Mouse (Mus musculus) liver, embryonic 16.5 days (tissue): ENCODE results near the gene Il4i1. TPM values are rescaled to one million over a fixed set of nuclear protein-coding genes. Genes with fewer than 3 reads are reported as not detected.

Experiments
- ATAC-seq: fragments of 200-750 bp; cut with Nextera tagmentation; 2 replicates; pipeline ENCODE4 v1.8.0; 2017; ENCODE audit warnings: low read depth, mild to moderate bottlenecking, moderate number of reproducible peaks, moderate library complexity
- H3K27ac ChIP-seq: fragments of 300-500 bp; sonication (generic); 2 replicates; pipeline ENCODE4 v1.5.1; 2014; ENCODE audit warnings: mild to moderate bottlenecking, low read length
- H3K27me3 ChIP-seq: fragments of 300-500 bp; sonication (generic); 2 replicates; pipeline ENCODE4 v1.6.1; 2014; ENCODE audit warnings: low read depth, low read length, mixed read lengths; ENCODE audit not compliant: control insufficient read depth, insufficient read depth
- H3K36me3 ChIP-seq: fragments of 300-500 bp; sonication (generic); 2 replicates; pipeline ENCODE4 v1.6.1; 2014; ENCODE audit warnings: mild to moderate bottlenecking; ENCODE audit not compliant: control insufficient read depth, insufficient read depth
- H3K4me1 ChIP-seq: fragments of 300-500 bp; sonication (generic); 2 replicates; pipeline ENCODE4 v1.6.1; 2014; ENCODE audit warnings: low read depth, low read length, mixed read lengths; ENCODE audit not compliant: control insufficient read depth
- H3K4me2 ChIP-seq: fragments of 300-500 bp; sonication (generic); 2 replicates; pipeline ENCODE4 v1.6.1; 2014; ENCODE audit warnings: low read depth, low read length, mixed read lengths
- H3K4me3 ChIP-seq: fragments of 300-500 bp; sonication (generic); 2 replicates; pipeline ENCODE4 v1.5.1; 2014; ENCODE audit warnings: low read depth, mild to moderate bottlenecking, low read length
- H3K9ac ChIP-seq: fragments of 300-500 bp; sonication (generic); 2 replicates; pipeline ENCODE4 v1.6.1; 2014; ENCODE audit warnings: low read depth, low read length
- H3K9me3 ChIP-seq: fragments of 300-500 bp; sonication (generic); replicated peaks from 2 replicates; pipeline ENCODE4 v1.6.1; 2016; ENCODE audit warnings: low read length; ENCODE audit not compliant: control insufficient read depth
- WGBS: fragments of 180-500 bp; shearing (Covaris S2); extraction: QIAGEN DNeasy Blood & Tissue Kit; methylation state at CpG from one replicate; pipeline ENCODE4 v1.1.7; 2014; ENCODE audit not compliant: insufficient replicate concordance; 5-methylcytosine and 5-hydroxymethylcytosine counted together
- polyA plus RNA-seq: library from polyadenylated mRNA; unstranded; fragments of >200 nt; fragmentation: Nextera tagmentation; extraction: Ambion mirVana; gene quantifications from 2 replicates; pipeline ENCODE4 v1.2.1, GENCODE M21; 2015

The Il4i1 gene
- polyA plus RNA-seq, 1 experiment from 2014 or later: 0.34 TPM

GRCm38 (mm10) chr7:44821666-44822448 lies 5.7 kb downstream of the Il4i1 start:
- no peak overlapping the region for H3K4me2 ChIP-seq
- ATAC-seq: no peak
- no peaks in the 10 kb centered on the region for H3K9me3 ChIP-seq
- peaks cover 3% of the 10 kb centered on the region; the same call in 1 of the 2 replicates for H3K36me3 ChIP-seq
- no peak overlapping the region for H3K4me3 ChIP-seq
- 68% methylated on average over 7 of the region's 7 CpGs for WGBS
- H3K4me1 ChIP-seq: peaks cover 71% of the 10 kb centered on the region
- H3K27ac ChIP-seq: peak overlapping the region; percentile 8; the same call in 1 of the 2 replicates
- no peaks in the 10 kb centered on the region for H3K27me3 ChIP-seq
- H3K9ac ChIP-seq: no peak overlapping the region

GRCm38 (mm10) chr7:44823409-44823808 lies 7.2 kb downstream of the Il4i1 start:
- H3K4me2 ChIP-seq: no peak overlapping the region
- no peaks in the 10 kb centered on the region for H3K27me3 ChIP-seq
- WGBS: 31% methylated on average over 7 of the region's 7 CpGs
- no peak overlapping the region for H3K4me3 ChIP-seq
- H3K36me3 ChIP-seq: peaks cover 3% of the 10 kb centered on the region; the same call in 1 of the 2 replicates
- H3K9me3 ChIP-seq: no peaks in the 10 kb centered on the region
- H3K27ac ChIP-seq: no peak overlapping the region
- no peak overlapping the region for H3K9ac ChIP-seq
- H3K4me1 ChIP-seq: peaks cover 58% of the 10 kb centered on the region
- no peak for ATAC-seq

GRCm38 (mm10) chr7:44824872-44825271 lies 8.7 kb downstream of the Il4i1 start:
- no peak overlapping the region for H3K9ac ChIP-seq
- peaks cover 17% of the 10 kb centered on the region for H3K36me3 ChIP-seq
- no peak overlapping the region for H3K27ac ChIP-seq
- H3K9me3 ChIP-seq: no peaks in the 10 kb centered on the region
- WGBS: 8% methylated on average over 3 of the region's 3 CpGs
- ATAC-seq: no peak; the same call in 1 of the 2 replicates
- H3K27me3 ChIP-seq: no peaks in the 10 kb centered on the region
- H3K4me1 ChIP-seq: peaks cover 43% of the 10 kb centered on the region
- no peak overlapping the region for H3K4me3 ChIP-seq
- no peak overlapping the region for H3K4me2 ChIP-seq

DNA sequence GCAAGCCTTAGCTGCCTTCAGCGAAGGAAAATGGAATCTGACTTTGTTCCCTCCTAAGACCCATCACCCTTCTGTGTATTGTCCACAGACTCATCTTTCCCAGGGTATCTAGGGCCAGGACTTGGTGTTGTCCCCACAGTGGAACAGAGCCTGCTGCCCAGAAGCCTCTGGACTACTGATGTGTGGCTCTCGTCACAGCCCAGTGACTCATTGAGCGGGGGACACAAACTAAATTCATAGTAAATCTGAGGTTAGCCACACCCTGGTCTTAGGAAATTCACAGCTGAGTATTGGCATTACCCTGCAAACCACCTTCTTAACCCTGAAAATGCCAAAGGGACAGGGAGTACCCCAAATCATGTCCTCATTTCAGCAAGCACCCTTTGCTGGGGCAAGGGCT lies 10.6 kb downstream of the Il4i1 start:
- WGBS: 75% methylated on average over 3 of the region's 3 CpGs
- H3K4me1 ChIP-seq: peaks cover 26% of the 10 kb centered on the region
- no peak for ATAC-seq
- H3K27me3 ChIP-seq: no peaks in the 10 kb centered on the region
- no peaks in the 10 kb centered on the region for H3K9me3 ChIP-seq
- peaks cover 35% of the 10 kb centered on the region for H3K36me3 ChIP-seq
- H3K4me3 ChIP-seq: no peak overlapping the region
- H3K27ac ChIP-seq: no peak overlapping the region
- H3K4me2 ChIP-seq: no peak overlapping the region
- no peak overlapping the region for H3K9ac ChIP-seq

- H3K27me3 ChIP-seq: no peaks in the 10 kb centered on the region
- peaks cover 38% of the 10 kb centered on the region for H3K36me3 ChIP-seq
- H3K4me1 ChIP-seq: peaks cover 11% of the 10 kb centered on the region
- 88% methylated on average over 5 of the region's 5 CpGs for WGBS
- no peaks in the 10 kb centered on the region for H3K9me3 ChIP-seq
- H3K4me2 ChIP-seq: no peak overlapping the region
- no peak overlapping the region for H3K4me3 ChIP-seq
- ATAC-seq: no peak
- no peak overlapping the region for H3K9ac ChIP-seq
- no peak overlapping the region for H3K27ac ChIP-seq
Measured at GRCm38 (mm10) chr7:44828706-44829105, 12.5 kb downstream of the Il4i1 start.

DNA sequence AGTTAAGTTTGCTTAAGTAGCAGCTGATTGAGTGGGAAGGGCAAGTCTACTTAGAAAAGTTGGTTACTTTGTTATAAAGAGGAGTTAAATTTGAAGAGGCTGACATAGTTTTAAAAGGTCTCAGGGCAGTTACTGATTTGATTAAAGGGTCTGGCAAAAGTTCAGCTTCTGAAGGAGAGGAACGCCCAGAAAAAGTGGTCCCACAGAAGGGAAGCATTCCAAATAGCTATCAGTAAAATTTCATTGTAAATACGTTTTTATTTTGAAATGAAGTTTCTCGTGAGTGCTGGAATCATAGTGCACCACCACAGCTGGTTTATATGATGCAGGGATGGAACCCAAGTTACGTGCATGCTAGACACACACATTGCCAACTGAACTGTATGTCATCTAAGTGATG lies 16.6 kb downstream of the Il4i1 start:
- WGBS: 76% methylated on average over 4 of the region's 4 CpGs
- H3K9me3 ChIP-seq: no peaks in the 10 kb centered on the region

DNA sequence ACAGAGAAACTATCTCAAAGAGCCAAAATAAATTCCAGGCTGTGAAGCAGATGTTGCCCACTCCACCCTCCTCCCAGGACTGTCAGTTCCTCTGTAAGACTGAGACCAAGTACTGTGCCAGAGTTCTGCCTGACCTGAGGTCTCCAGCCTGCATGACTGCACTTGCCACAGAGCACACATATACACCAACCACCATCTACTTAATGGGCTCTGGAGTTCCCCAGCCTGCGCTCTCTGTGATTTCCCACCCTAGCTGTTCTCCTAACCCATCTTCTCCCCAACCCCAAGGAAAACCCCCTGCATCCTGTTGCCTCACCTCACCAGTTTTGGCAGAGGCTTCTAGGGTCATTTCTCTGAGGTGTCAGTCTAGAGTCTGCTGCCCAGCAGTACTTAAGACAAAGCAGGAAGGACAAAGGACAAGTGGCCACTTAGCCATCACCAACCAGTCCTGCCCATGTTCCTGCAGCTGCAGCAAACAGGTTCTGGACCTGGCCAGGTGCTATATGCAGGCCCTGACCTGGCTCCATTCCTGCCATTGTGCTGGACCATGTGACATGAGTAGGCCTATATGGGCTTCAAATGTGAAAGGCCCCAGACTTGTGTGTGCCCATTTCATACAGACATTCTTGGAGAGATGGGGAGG lies 19.3 kb downstream of the Il4i1 start:
- Histone ChIP-seq H3K4me1 (peaks cover 15% of the 10 kb centered on the region), H3K36me3 (peaks cover 15% of the 10 kb centered on the region), H3K27ac (no peak overlapping the region), H3K4me3 (no peak overlapping the region), H3K9ac (no peak overlapping the region), H3K27me3 (peaks cover 15% of the 10 kb centered on the region), H3K4me2 (no peak overlapping the region), H3K9me3 (no peaks in the 10 kb centered on the region)
- 77% methylated on average over 1 of the region's 1 CpGs for WGBS
- no peak for ATAC-seq

More for the DNA sequence above, 16.6 kb downstream of the Il4i1 start:
- Histone ChIP-seq H3K4me1 (peaks cover 2% of the 10 kb centered on the region; the same call in 1 of the 2 replicates), H3K27ac (no peak overlapping the region), H3K4me2 (no peak overlapping the region), H3K9ac (no peak overlapping the region), H3K27me3 (no peaks in the 10 kb centered on the region), H3K4me3 (no peak overlapping the region), H3K36me3 (peaks cover 35% of the 10 kb centered on the region)
- ATAC-seq: no peak

DNA sequence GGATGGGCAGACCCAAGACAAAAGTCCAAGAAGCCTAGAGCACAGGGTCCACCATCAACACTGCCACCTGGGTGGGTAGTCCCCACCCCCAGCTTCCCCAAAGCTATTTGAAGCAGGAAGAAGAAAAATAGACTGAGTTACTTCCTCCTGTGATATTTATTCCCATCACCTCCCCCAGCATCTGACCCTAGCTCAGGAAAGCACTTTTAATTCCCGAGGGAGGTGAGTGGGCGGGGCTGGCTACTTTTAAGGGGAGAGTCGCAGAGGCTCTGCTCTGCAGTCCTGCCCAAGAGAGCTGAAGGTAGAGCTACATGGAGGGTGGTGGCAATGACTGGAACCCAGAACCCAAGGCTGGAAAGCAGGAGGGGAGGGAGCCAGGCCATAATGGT lies 19.8 kb downstream of the Il4i1 start:
- 37% methylated on average over 3 of the region's 3 CpGs for WGBS

GRCm38 (mm10) chr7:44836423-44837053 lies 20.4 kb downstream of the Il4i1 start:
- Histone ChIP-seq H3K4me3 (no peak overlapping the region), H3K27me3 (peaks cover 17% of the 10 kb centered on the region), H3K4me2 (no peak overlapping the region), H3K9me3 (no peaks in the 10 kb centered on the region), H3K27ac (no peak overlapping the region), H3K4me1 (peaks cover 15% of the 10 kb centered on the region), H3K9ac (no peak overlapping the region), H3K36me3 (peaks cover 6% of the 10 kb centered on the region)
- no peak for ATAC-seq
- 71% methylated on average over 9 of the region's 9 CpGs for WGBS

More for the DNA sequence above, 19.8 kb downstream of the Il4i1 start:
- H3K4me3 ChIP-seq: no peak overlapping the region
- no peak for ATAC-seq
- peaks cover 17% of the 10 kb centered on the region for H3K27me3 ChIP-seq
- no peak overlapping the region for H3K9ac ChIP-seq
- H3K27ac ChIP-seq: no peak overlapping the region
- no peaks in the 10 kb centered on the region for H3K9me3 ChIP-seq
- no peak overlapping the region for H3K4me2 ChIP-seq
- peaks cover 10% of the 10 kb centered on the region for H3K36me3 ChIP-seq
- peaks cover 15% of the 10 kb centered on the region for H3K4me1 ChIP-seq
